Comparison of ENCODE assay signal across 9 mouse cellular contexts in the genomic region with DNA sequence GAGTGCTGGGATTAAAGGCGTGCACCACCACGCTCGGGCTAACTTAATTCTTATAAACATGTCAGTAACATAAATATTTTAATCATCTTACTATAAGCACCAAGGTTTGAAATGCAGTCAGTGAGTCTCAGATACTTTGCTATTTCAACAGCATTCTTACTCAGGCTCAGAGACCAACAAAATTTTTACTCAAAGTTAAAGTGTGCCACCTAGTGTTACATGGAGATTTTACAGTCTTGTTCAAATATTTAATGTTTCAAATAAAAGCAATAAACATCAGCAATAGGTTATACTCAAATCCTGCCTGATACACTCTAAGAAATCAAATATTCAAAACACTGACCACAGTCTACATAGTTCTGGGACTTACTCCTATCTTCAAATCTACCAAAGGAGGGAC. TPM values are rescaled to one million over a fixed set of nuclear protein-coding genes. Genes with fewer than 3 reads are reported as not detected.
DNase-seq lines count a peak whose midpoint lies in the region; ATAC-seq and TF ChIP-seq lines count a peak whose summit lies in the region.
"Had no signal": no experiment of that assay in that cellular context is flagged by ENCODE, and none has a peak within 500 bp of the region (broad histone marks: within the 10 kb centered on the region; RNA-seq: fewer than 3 reads in every experiment).

No protein-coding gene starts in this region.

- H3K27ac ChIP-seq in kidney, postnatal 0 days = no peak overlapping the region
- H3K27ac ChIP-seq in kidney, embryonic 15.5 days = no peak overlapping the region
- H3K27ac ChIP-seq: midbrain, embryonic 13.5 days had no signal

- WGBS in kidney, postnatal 0 days = 73% methylated on average over 3 of the region's 3 CpGs
- WGBS in kidney, embryonic 15.5 days = 66% methylated on average over 3 of the region's 3 CpGs

- TF ChIP-seq CTCF in kidney, postnatal 0 days (IDR thresholded peaks at IDR 0.05; ENCODE audit: low read depth) = peak; percentile 75

- ATAC-seq in kidney, postnatal 0 days (replicated peaks; ENCODE audit: low FRiP score, low read depth) = no peak
- ATAC-seq in kidney, embryonic 15.5 days (replicated peaks; ENCODE audit: low FRiP score) = no peak
- ATAC-seq: midbrain, embryonic 13.5 days had no signal

- DNase-seq in kidney, postnatal 0 days (ENCODE audit: low spot score) = peak; percentile 74
- DNase-seq in 3T3-L1 (ENCODE audit: low read depth, low spot score) = peak; percentile 72
- peak; percentile 53 for DNase-seq in A20 (ENCODE audit: low read depth, low spot score)
- peak; percentile 65 for DNase-seq in embryo, embryonic 11 days
- DNase-seq in adrenal gland, postnatal 10 days = no peak
- no peak for DNase-seq in ovary, postnatal 36 days (ENCODE audit: low spot score)
- no peak for DNase-seq in gastrocnemius, postnatal 25 days

- no peak overlapping the region for H3K9ac ChIP-seq in kidney, postnatal 0 days (ENCODE audit: low read depth, low read length)
- no peak overlapping the region for H3K9ac ChIP-seq in kidney, embryonic 15.5 days
- H3K9ac ChIP-seq: midbrain, embryonic 13.5 days had no signal

- H3K4me1 ChIP-seq in kidney, postnatal 0 days (replicated peaks; ENCODE audit: insufficient read depth, low read length) = no peaks in the 10 kb centered on the region
- H3K4me1 ChIP-seq in kidney, embryonic 15.5 days = no peaks in the 10 kb centered on the region
- H3K4me1 ChIP-seq: midbrain, embryonic 13.5 days had no signal

- no peaks in the 10 kb centered on the region for H3K36me3 ChIP-seq in kidney, postnatal 0 days (ENCODE audit: insufficient read depth, low read length)
- no peaks in the 10 kb centered on the region for H3K36me3 ChIP-seq in kidney, embryonic 15.5 days
- H3K36me3 ChIP-seq: midbrain, embryonic 13.5 days had no signal

- no peak overlapping the region for H3K4me2 ChIP-seq in kidney, postnatal 0 days (ENCODE audit: low read length)
- no peak overlapping the region for H3K4me2 ChIP-seq in kidney, embryonic 15.5 days
- H3K4me2 ChIP-seq: midbrain, embryonic 13.5 days had no signal

- no peaks in the 10 kb centered on the region for H3K9me3 ChIP-seq in kidney, postnatal 0 days (replicated peaks; ENCODE audit: low read length)
- no peaks in the 10 kb centered on the region for H3K9me3 ChIP-seq in kidney, embryonic 15.5 days (replicated peaks)
- H3K9me3 ChIP-seq: midbrain, embryonic 13.5 days had no signal

- H3K4me3 ChIP-seq in kidney, postnatal 0 days (replicated peaks; ENCODE audit: low read depth, low read length) = no peak overlapping the region
- H3K4me3 ChIP-seq in kidney, embryonic 15.5 days (replicated peaks) = no peak overlapping the region
- H3K4me3 ChIP-seq: midbrain, embryonic 13.5 days had no signal

- no peaks in the 10 kb centered on the region for H3K27me3 ChIP-seq in kidney, postnatal 0 days (ENCODE audit: insufficient read depth, low read length)
- no peaks in the 10 kb centered on the region for H3K27me3 ChIP-seq in kidney, embryonic 15.5 days
- H3K27me3 ChIP-seq: midbrain, embryonic 13.5 days had no signal

RNA-seq across cellular contexts. Expression of a gene that starts 19.3 kb away (rescaled TPM):
- 9.3 and 9.4 TPM in 2 replicates for polyA plus RNA-seq in kidney, postnatal 0 days (2015; fragmentation: Nextera tagmentation; extraction: Ambion mirVana)
- 9.0 and 9.5 TPM in 2 replicates for polyA plus RNA-seq in kidney, embryonic 15.5 days (2015; fragmentation: Nextera tagmentation; extraction: Ambion mirVana)
- total RNA-seq in adrenal gland, postnatal 10 days (2021) = 10 to 100 TPM; 11.2 to 15.0 TPM
- 1 to 10 TPM; 6.1 TPM for total RNA-seq in gastrocnemius, postnatal 25 days (2021)

Comparison
In these comparisons a context has a peak if more than half of its experiments do, and no peak if none do; other contexts are left out.
1. DNase-seq: peak in kidney, postnatal 0 days (single experiment), 3T3-L1 (single experiment), A20 (single experiment) and embryo, embryonic 11 days (single experiment); none in adrenal gland, postnatal 10 days (single experiment), ovary, postnatal 36 days (single experiment) and gastrocnemius, postnatal 25 days (single experiment).